Comparison of ENCODE assay signal across 11 mouse cellular contexts in the genomic region with DNA sequence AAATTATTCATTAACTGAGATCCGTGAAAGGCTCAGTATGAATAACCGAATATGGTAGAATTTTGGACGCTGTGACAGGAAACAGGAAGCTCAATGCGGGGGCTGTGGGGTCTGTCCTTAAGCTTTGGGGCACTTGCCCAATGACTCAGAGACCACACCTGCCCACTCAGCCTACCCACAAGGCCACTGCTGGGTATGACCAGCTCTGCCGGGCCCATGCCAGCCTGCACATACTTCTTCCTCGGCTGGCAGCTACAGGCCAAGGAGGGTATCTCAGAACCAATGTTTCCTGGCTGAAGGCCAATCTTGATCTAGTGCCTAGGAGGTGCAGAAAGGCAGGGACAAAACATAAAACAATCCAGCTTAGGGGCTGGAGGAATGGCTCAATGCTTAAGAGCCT.
DNase-seq lines count a peak whose midpoint lies in the region; ATAC-seq and TF ChIP-seq lines count a peak whose summit lies in the region.
"Had no signal": no experiment of that assay in that cellular context is flagged by ENCODE, and none has a peak within 500 bp of the region (broad histone marks: within the 10 kb centered on the region; RNA-seq: fewer than 3 reads in every experiment).

No protein-coding gene starts in this region.

- H3K9ac ChIP-seq in forebrain, embryonic 11.5 days (ENCODE audit: low read length): no peak overlapping the region
- H3K9ac ChIP-seq in forebrain, embryonic 14.5 days (ENCODE audit: low read length): no peak overlapping the region
- no peak overlapping the region for H3K9ac ChIP-seq in intestine, embryonic 16.5 days (ENCODE audit: low read depth, low read length)
- no peak overlapping the region for H3K9ac ChIP-seq in liver, embryonic 11.5 days (ENCODE audit: low read depth, low read length)
- H3K9ac ChIP-seq: liver, embryonic 15.5 days had no signal

- POLR2A ChIA-PET in Patski (lab: Charles Lee): interaction anchor here (0.6 to 8.0 kb wide), 10 partner anchors 10 to 281 kb away, joined by 3 to 77 read pairs (median 4); no protein-coding TSS in a partner anchor

- H3K27me3 ChIP-seq in forebrain, embryonic 11.5 days (ENCODE audit: control insufficient read depth, insufficient read depth, low read length): no peaks in the 10 kb centered on the region
- no peaks in the 10 kb centered on the region for H3K27me3 ChIP-seq in forebrain, embryonic 14.5 days (replicated peaks; ENCODE audit: control insufficient read depth, insufficient read depth, low read length)
- H3K27me3 ChIP-seq in Patski: no peaks in the 10 kb centered on the region
- H3K27me3 ChIP-seq in intestine, embryonic 16.5 days (replicated peaks; ENCODE audit: control insufficient read depth, insufficient read depth, low read length): no peaks in the 10 kb centered on the region
- no peaks in the 10 kb centered on the region; the same call in 1 of the 2 replicates for H3K27me3 ChIP-seq in liver, embryonic 11.5 days (replicated peaks; ENCODE audit: control insufficient read depth, insufficient read depth, low read length)
- H3K27me3 ChIP-seq in midbrain, embryonic 10.5 days (ENCODE audit: low read depth, poor library complexity, severe bottlenecking): peaks cover 18% of the 10 kb centered on the region; the same call in 1 of the 2 replicates
- H3K27me3 ChIP-seq in thymus, adult 2 months (ENCODE audit: control insufficient read depth, insufficient read depth, low read length): no peaks in the 10 kb centered on the region
- H3K27me3 ChIP-seq: liver, embryonic 15.5 days had no signal

- H3K36me3 ChIP-seq in forebrain, embryonic 11.5 days (ENCODE audit: control insufficient read depth, insufficient read depth, low read length): no peaks in the 10 kb centered on the region
- no peaks in the 10 kb centered on the region for H3K36me3 ChIP-seq in forebrain, embryonic 14.5 days (ENCODE audit: control insufficient read depth, insufficient read depth, low read length)
- H3K36me3 ChIP-seq in intestine, embryonic 16.5 days (ENCODE audit: control insufficient read depth, insufficient read depth, low read length): no peaks in the 10 kb centered on the region
- no peaks in the 10 kb centered on the region for H3K36me3 ChIP-seq in liver, embryonic 11.5 days (ENCODE audit: control insufficient read depth, insufficient read depth, low read length)
- no peaks in the 10 kb centered on the region for H3K36me3 ChIP-seq in midbrain, embryonic 10.5 days
- H3K36me3 ChIP-seq in thymus, adult 2 months (ENCODE audit: control insufficient read depth, insufficient read depth, low read length): no peaks in the 10 kb centered on the region
- H3K36me3 ChIP-seq: liver, embryonic 15.5 days had no signal

- 95% methylated on average over 6 of the region's 6 CpGs for WGBS in forebrain, embryonic 11.5 days
- 88% methylated on average over 6 of the region's 6 CpGs for WGBS in forebrain, embryonic 14.5 days
- 67% methylated on average over 6 of the region's 6 CpGs for WGBS in intestine, embryonic 16.5 days
- WGBS in liver, embryonic 11.5 days: 57% methylated on average over 6 of the region's 6 CpGs
- 89% methylated on average over 6 of the region's 6 CpGs for WGBS in midbrain, embryonic 10.5 days
- 11% methylated on average over 6 of the region's 6 CpGs for WGBS in thymus, adult 2 months

- H3K4me1 ChIP-seq in forebrain, embryonic 11.5 days (replicated peaks; ENCODE audit: control insufficient read depth, insufficient read depth, low read length): peaks cover 12% of the 10 kb centered on the region
- peaks cover 14% of the 10 kb centered on the region for H3K4me1 ChIP-seq in forebrain, embryonic 14.5 days (ENCODE audit: control insufficient read depth, insufficient read depth, low read length)
- H3K4me1 ChIP-seq in intestine, embryonic 16.5 days (ENCODE audit: control insufficient read depth, insufficient read depth, low read length): peaks cover 13% of the 10 kb centered on the region
- H3K4me1 ChIP-seq in liver, embryonic 11.5 days (replicated peaks; ENCODE audit: control insufficient read depth, insufficient read depth, low read length): 0 out of 2 replicates have a peak, but pooled peaks cover 7% of the 10 kb centered on the region
- H3K4me1 ChIP-seq in midbrain, embryonic 10.5 days: peaks cover 18% of the 10 kb centered on the region
- H3K4me1 ChIP-seq in thymus, adult 2 months (replicated peaks; ENCODE audit: control insufficient read depth, insufficient read depth, low read length): no peaks in the 10 kb centered on the region

- in situ Hi-C loops in Patski (cut with MboI; ENCODE audit: low pct_unique_long_range_greater_than_20kb): loop anchor here (5.0 kb wide), 3 partner anchors 90 to 220 kb away; no protein-coding TSS in a partner anchor

- no peak for ATAC-seq in forebrain, embryonic 11.5 days (replicated peaks; ENCODE audit: low FRiP score)
- ATAC-seq in forebrain, embryonic 14.5 days: no peak
- peak; percentile 95 for ATAC-seq in Patski
- ATAC-seq in intestine, embryonic 16.5 days: peak; percentile 64
- no peak for ATAC-seq in liver, embryonic 11.5 days (replicated peaks; ENCODE audit: low FRiP score)
- ATAC-seq: hindbrain, postnatal 0 days had no signal

- H3K4me3 ChIP-seq in forebrain, embryonic 11.5 days (ENCODE audit: low read depth, low read length): no peak overlapping the region
- H3K4me3 ChIP-seq in forebrain, embryonic 14.5 days (ENCODE audit: low read depth, low read length): no peak overlapping the region
- no peak overlapping the region for H3K4me3 ChIP-seq in intestine, embryonic 16.5 days (ENCODE audit: low read length)
- no peak overlapping the region for H3K4me3 ChIP-seq in liver, embryonic 11.5 days (ENCODE audit: low read depth, low read length)
- H3K4me3 ChIP-seq in midbrain, embryonic 10.5 days: no peak overlapping the region
- no peak overlapping the region for H3K4me3 ChIP-seq in thymus, adult 2 months (ENCODE audit: control insufficient read depth, insufficient read depth, low read length)
- H3K4me3 ChIP-seq: erythroblast, embryonic 14.5 days; liver, embryonic 15.5 days had no signal

- H3K27ac ChIP-seq in forebrain, embryonic 11.5 days (ENCODE audit: low read depth, low read length): no peak overlapping the region
- no peak overlapping the region for H3K27ac ChIP-seq in forebrain, embryonic 14.5 days (ENCODE audit: low read depth, low read length)
- no peak overlapping the region for H3K27ac ChIP-seq in intestine, embryonic 16.5 days (ENCODE audit: low read length)
- no peak overlapping the region for H3K27ac ChIP-seq in liver, embryonic 11.5 days (ENCODE audit: low read depth, low read length)
- no peak overlapping the region for H3K27ac ChIP-seq in midbrain, embryonic 10.5 days (replicated peaks)
- H3K27ac ChIP-seq in thymus, adult 2 months (ENCODE audit: control insufficient read depth, insufficient read depth, low read length): no peak overlapping the region
- H3K27ac ChIP-seq: hindbrain, postnatal 0 days; liver, embryonic 15.5 days had no signal

- no peak for TF ChIP-seq CTCF in Patski (IDR thresholded peaks at IDR 0.05)
- TF ChIP-seq CTCF in thymus, adult 2 months (IDR thresholded peaks at IDR 0.05; ENCODE audit: borderline replicate concordance, control insufficient read depth, extremely low read depth, insufficient read depth, low read length, poor library complexity): no peak

- DNase-seq in forebrain, embryonic 11.5 days (ENCODE audit: low spot score): peak; percentile 34
- no peak for DNase-seq in forebrain, embryonic 14.5 days (ENCODE audit: low spot score)
- DNase-seq in Patski (ENCODE audit: low read depth, low spot score): peak; percentile 93
- peak; percentile 32 to 58 for DNase-seq in lung, postnatal 4 days
- no peak for DNase-seq in liver, embryonic 11.5 days (ENCODE audit: low spot score)
- DNase-seq in midbrain, embryonic 10.5 days (ENCODE audit: low spot score): no peak
- DNase-seq in thymus, adult 2 months: no peak

- no peak overlapping the region for H3K4me2 ChIP-seq in forebrain, embryonic 11.5 days (ENCODE audit: low read depth, low read length, severe bottlenecking)
- no peak overlapping the region for H3K4me2 ChIP-seq in forebrain, embryonic 14.5 days (ENCODE audit: low read length)
- H3K4me2 ChIP-seq in intestine, embryonic 16.5 days (ENCODE audit: low read depth, low read length): no peak overlapping the region
- H3K4me2 ChIP-seq in liver, embryonic 11.5 days: no peak overlapping the region
- H3K4me2 ChIP-seq: liver, embryonic 15.5 days had no signal

- CTCF ChIA-PET in Patski (lab: Charles Lee): interaction anchor here (1.3 to 2.7 kb wide), 3 partner anchors 29 to 221 kb away, joined by 4 to 19 read pairs (median 5); no protein-coding TSS in a partner anchor

- H3K9me3 ChIP-seq in forebrain, embryonic 11.5 days (ENCODE audit: control insufficient read depth, low read length): no peaks in the 10 kb centered on the region
- no peaks in the 10 kb centered on the region for H3K9me3 ChIP-seq in forebrain, embryonic 14.5 days (replicated peaks; ENCODE audit: control insufficient read depth, low read length)
- H3K9me3 ChIP-seq in intestine, embryonic 16.5 days (ENCODE audit: control insufficient read depth, low read length): no peaks in the 10 kb centered on the region
- no peaks in the 10 kb centered on the region for H3K9me3 ChIP-seq in liver, embryonic 11.5 days (ENCODE audit: control insufficient read depth, low read length)
- H3K9me3 ChIP-seq in midbrain, embryonic 10.5 days (replicated peaks): no peaks in the 10 kb centered on the region
- H3K9me3 ChIP-seq: liver, embryonic 15.5 days had no signal

- no peak for TF ChIP-seq POLR2A in thymus, adult 2 months (IDR thresholded peaks at IDR 0.05; ENCODE audit: control insufficient read depth, extremely low read depth, insufficient read depth, low read length, poor library complexity)

Comparison
In these comparisons a context has a peak if more than half of its experiments do, and no peak if none do; other contexts are left out.
1. DNase-seq: peak in forebrain, embryonic 11.5 days (single experiment), Patski (single experiment) and lung, postnatal 4 days (2 of 2); none in forebrain, embryonic 14.5 days (single experiment), liver, embryonic 11.5 days (single experiment), midbrain, embryonic 10.5 days (single experiment) and thymus, adult 2 months (single experiment).
2. ATAC-seq: peak in Patski (single experiment) and intestine, embryonic 16.5 days (single experiment); none in forebrain, embryonic 11.5 days (single experiment), forebrain, embryonic 14.5 days (single experiment) and liver, embryonic 11.5 days (single experiment).